Mouse (Mus musculus) thymus, adult 2 months (tissue): Measurements from ENCODE around the gene Svbp.

ENCODE experiments used
- CTCF ChIP-seq: fragments of 200-500 bp; IDR thresholded peaks from 2 replicates; pipeline ENCODE4 v1.5.1; 2012; ENCODE audit warnings: mild to moderate bottlenecking, control low read depth, low read length, moderate library complexity, borderline replicate concordance; ENCODE audit not compliant: control insufficient read depth, poor library complexity, insufficient read depth; ENCODE audit errors: extremely low read depth
- POLR2A ChIP-seq: fragments of 200-500 bp; IDR thresholded peaks from 2 replicates; pipeline ENCODE4 v1.6.1; 2012; ENCODE audit warnings: mild to moderate bottlenecking, low read length, control low read depth, moderate library complexity; ENCODE audit not compliant: control insufficient read depth, poor library complexity, insufficient read depth; ENCODE audit errors: extremely low read depth

- TF ChIP-seq CTCF (no peak), POLR2A (no peak)
Observed at GRCm38 (mm10) chr4:119189392-119189791, 5.7 kb upstream of the Svbp start.
